Mouse (Mus musculus) kidney, postnatal 25 days (tissue): ENCODE measurements around the gene Nmt1.

ENCODE experiments used
- DNase-seq, 2 experiments: peaks; one replicate each; pipeline ENCODE4 v3.0.0; 2021; ENCODE audit warnings: mixed read lengths in 2 of 2

Gene Nmt1

GRCm38 (mm10) chr11:103006286-103007000 is 21.5 kb upstream of the Nmt1 start:
- DNase-seq = no peak

- no peak for DNase-seq
Measured at GRCm38 (mm10) chr11:103007001-103007340, 21.0 kb upstream of the Nmt1 start.

- no peak for DNase-seq
Measured at GRCm38 (mm10) chr11:103008558-103008957, 19.4 kb upstream of the Nmt1 start.

GRCm38 (mm10) chr11:103009208-103009607 is 18.8 kb upstream of the Nmt1 start:
- DNase-seq = peak in 1 of 2 experiments; percentile 54

GRCm38 (mm10) chr11:103010454-103011205 is 17.4 kb upstream of the Nmt1 start:
- no peak for DNase-seq

GRCm38 (mm10) chr11:103011206-103011497 is 16.8 kb upstream of the Nmt1 start:
- DNase-seq = no peak

- no peak for DNase-seq
Measured at GRCm38 (mm10) chr11:103015881-103016825, 11.8 kb upstream of the Nmt1 start.

GRCm38 (mm10) chr11:103016930-103017329 is 11.1 kb upstream of the Nmt1 start:
- DNase-seq = peak; percentile 99

GRCm38 (mm10) chr11:103017661-103018060 is 10.3 kb upstream of the Nmt1 start:
- DNase-seq = peak; percentile 40 to 63

GRCm38 (mm10) chr11:103018860-103019259 is 9.1 kb upstream of the Nmt1 start:
- DNase-seq = no peak

GRCm38 (mm10) chr11:103019325-103019724 is 8.7 kb upstream of the Nmt1 start:
- no peak for DNase-seq

- no peak for DNase-seq
Measured at GRCm38 (mm10) chr11:103020713-103021335, 7.2 kb upstream of the Nmt1 start.

GRCm38 (mm10) chr11:103023974-103024373 is 4.0 kb upstream of the Nmt1 start:
- no peak for DNase-seq

- DNase-seq = no peak
Measured at GRCm38 (mm10) chr11:103026901-103027300, 1.1 kb upstream of the Nmt1 start.

GRCm38 (mm10) chr11:103027570-103028175 is 317 bp upstream of the Nmt1 start:
- DNase-seq = no peak

- no peak for DNase-seq
Measured at GRCm38 (mm10) chr11:103033030-103033429, 5.0 kb downstream of the Nmt1 start.

GRCm38 (mm10) chr11:103035007-103035406 is 7.0 kb downstream of the Nmt1 start:
- DNase-seq = no peak

GRCm38 (mm10) chr11:103036881-103037465 is 9.0 kb downstream of the Nmt1 start:
- peak in 1 of 2 experiments; percentile 52 for DNase-seq

GRCm38 (mm10) chr11:103038037-103038436 is 10.0 kb downstream of the Nmt1 start:
- DNase-seq = no peak

GRCm38 (mm10) chr11:103042828-103043227 is 14.8 kb downstream of the Nmt1 start:
- DNase-seq = no peak

- no peak for DNase-seq
Measured at GRCm38 (mm10) chr11:103043982-103044381, 16.0 kb downstream of the Nmt1 start.

- no peak for DNase-seq
Measured at GRCm38 (mm10) chr11:103046286-103046685, 18.3 kb downstream of the Nmt1 start.
